Mouse (Mus musculus) liver, adult 2 months (tissue): ENCODE measurements around the gene Cldn13. TPM values are rescaled to one million over a fixed set of nuclear protein-coding genes. Genes with fewer than 3 reads are reported as not detected.
A peak's percentile ranks its signal among the peaks of the same experiment; 100 is the strongest.

Experiments used
- DNase-seq: peaks from one replicate; pipeline ENCODE4 v3.0.0-alpha.2; 2011; ENCODE audit warnings: low read depth, low spot score; ENCODE audit errors: extremely low read depth
- H3K27ac ChIP-seq: fragments of 200-500 bp; replicated peaks from 2 replicates; pipeline ENCODE4 v1.5.1; 2012; ENCODE audit warnings: low read depth, mild to moderate bottlenecking, control low read depth, inconsistent platforms, low read length; ENCODE audit not compliant: insufficient read depth
- H3K27me3 ChIP-seq: fragments of 200-500 bp; 2 replicates; pipeline ENCODE4 v1.6.1; 2012; ENCODE audit warnings: mild to moderate bottlenecking, moderate library complexity, low read length, inconsistent platforms; ENCODE audit not compliant: control insufficient read depth, insufficient read depth
- H3K36me3 ChIP-seq: fragments of 200-500 bp; 2 replicates; pipeline ENCODE4 v1.6.1; 2012; ENCODE audit warnings: low read length, inconsistent platforms; ENCODE audit not compliant: control insufficient read depth, insufficient read depth
- H3K4me1 ChIP-seq: fragments of 200-500 bp; 2 replicates; pipeline ENCODE4 v1.6.1; 2011; ENCODE audit warnings: low read length; ENCODE audit not compliant: control insufficient read depth, insufficient read depth
- H3K4me3 ChIP-seq: fragments of 200-500 bp; 2 replicates; pipeline ENCODE4 v1.5.1; 2011; ENCODE audit warnings: low read depth, mild to moderate bottlenecking, control low read depth, low read length, moderate library complexity; ENCODE audit not compliant: insufficient read depth
- H3K79me2 ChIP-seq: fragments of 200-500 bp; 2 replicates; pipeline ENCODE4 v1.6.1; 2012; ENCODE audit warnings: inconsistent platforms, mild to moderate bottlenecking, low read length, moderate library complexity; ENCODE audit not compliant: control insufficient read depth, insufficient read depth
- H3K9ac ChIP-seq: fragments of 200-500 bp; 2 replicates; pipeline ENCODE4 v1.6.1; 2012; ENCODE audit warnings: low read depth, mild to moderate bottlenecking, control low read depth, inconsistent platforms, low read length
- CTCF ChIP-seq: fragments of 200-500 bp; IDR thresholded peaks from 2 replicates; pipeline ENCODE4 v1.5.1; 2011; ENCODE audit warnings: low read depth, low read length, control low read depth
- POLR2A ChIP-seq: fragments of 200-500 bp; IDR thresholded peaks from 2 replicates; pipeline ENCODE4 v1.6.1; 2011; ENCODE audit warnings: low read length, control low read depth; ENCODE audit not compliant: insufficient read depth; ENCODE audit errors: extremely low read depth
- WGBS: fragments of 180-500 bp; shearing (Covaris S2); methylation state at CpG from one replicate; pipeline ENCODE4 v1.1.7; 2018; 5-methylcytosine and 5-hydroxymethylcytosine counted together
- polyA plus RNA-seq: library from polyadenylated mRNA; depleted of rRNA; stranded (reverse); fragments of >200 nt; gene quantifications from 2 replicates; pipeline ENCODE4 v1.2.3, GENCODE M21; 2012
- total RNA-seq: library from RNA; depleted of rRNA; stranded (reverse); fragments of >200 nt; gene quantifications from 2 replicates; pipeline ENCODE4 v1.2.3, GENCODE M21; 2014

Gene Cldn13
- total and polyA plus RNA-seq, 2 experiments = not detected

GRCm38 (mm10) chr5:134896965-134897364 is 18.4 kb downstream of the Cldn13 start:
- 91% methylated on average over 8 of the region's 8 CpGs for WGBS
- Histone ChIP-seq H3K9ac (no peak overlapping the region), H3K4me1 (no peaks in the 10 kb centered on the region), H3K79me2 (no peaks in the 10 kb centered on the region), H3K27me3 (no peaks in the 10 kb centered on the region), H3K4me3 (no peak overlapping the region), H3K27ac (no peak overlapping the region), H3K36me3 (no peaks in the 10 kb centered on the region)
- no peak for DNase-seq
- no peak for TF ChIP-seq CTCF
- TF ChIP-seq POLR2A = no peak

- TF ChIP-seq CTCF (no peak), POLR2A (no peak)
- Histone ChIP-seq H3K79me2 (no peaks in the 10 kb centered on the region), H3K9ac (no peak overlapping the region), H3K27me3 (no peaks in the 10 kb centered on the region), H3K36me3 (no peaks in the 10 kb centered on the region), H3K4me1 (no peaks in the 10 kb centered on the region), H3K27ac (no peak overlapping the region), H3K4me3 (no peak overlapping the region)
- WGBS = 96% methylated on average over 8 of the region's 8 CpGs
- no peak for DNase-seq
These were observed 20.0 kb downstream of the Cldn13 start for GRCm38 (mm10) chr5:134895291-134895690.

- Histone ChIP-seq H3K36me3 (no peaks in the 10 kb centered on the region), H3K4me1 (no peaks in the 10 kb centered on the region), H3K9ac (no peak overlapping the region), H3K27ac (no peak overlapping the region), H3K27me3 (no peaks in the 10 kb centered on the region), H3K4me3 (no peak overlapping the region), H3K79me2 (no peaks in the 10 kb centered on the region)
- TF ChIP-seq CTCF (peak; percentile 26; the same call in 1 of the 2 replicates), POLR2A (no peak)
- DNase-seq = no peak
- WGBS = 82% methylated on average over 5 of the region's 5 CpGs
These were observed 22.6 kb downstream of the Cldn13 start for GRCm38 (mm10) chr5:134892717-134893116.

- Histone ChIP-seq H3K79me2 (no peaks in the 10 kb centered on the region), H3K4me3 (no peak overlapping the region), H3K9ac (no peak overlapping the region), H3K36me3 (no peaks in the 10 kb centered on the region), H3K27ac (no peak overlapping the region), H3K27me3 (no peaks in the 10 kb centered on the region), H3K4me1 (no peaks in the 10 kb centered on the region)
- no peak for TF ChIP-seq CTCF
- TF ChIP-seq POLR2A = no peak
- no peak for DNase-seq
- WGBS = 82% methylated on average over 8 of the region's 8 CpGs
These were observed 23.8 kb downstream of the Cldn13 start for GRCm38 (mm10) chr5:134891552-134891951.

GRCm38 (mm10) chr5:134890601-134891054 is 24.7 kb downstream of the Cldn13 start:
- WGBS = 87% methylated on average over 6 of the region's 6 CpGs
- DNase-seq = no peak
- H3K79me2 ChIP-seq = no peaks in the 10 kb centered on the region
- H3K36me3 ChIP-seq = no peaks in the 10 kb centered on the region
- H3K27me3 ChIP-seq = no peaks in the 10 kb centered on the region
- TF ChIP-seq CTCF (no peak), POLR2A (no peak)
- H3K9ac ChIP-seq = no peak overlapping the region
- H3K27ac ChIP-seq = no peak overlapping the region
- no peak overlapping the region for H3K4me3 ChIP-seq
- no peaks in the 10 kb centered on the region for H3K4me1 ChIP-seq

- Histone ChIP-seq H3K4me1 (no peaks in the 10 kb centered on the region), H3K4me3 (no peak overlapping the region), H3K27me3 (no peaks in the 10 kb centered on the region), H3K36me3 (no peaks in the 10 kb centered on the region), H3K79me2 (no peaks in the 10 kb centered on the region), H3K27ac (peak overlapping the region; percentile 13; the same call in 1 of the 2 replicates), H3K9ac (no peak overlapping the region)
- TF ChIP-seq CTCF (no peak), POLR2A (no peak)
- 84% methylated on average over 7 of the region's 7 CpGs for WGBS
- no peak for DNase-seq
These were observed 26.8 kb downstream of the Cldn13 start for GRCm38 (mm10) chr5:134888505-134888904.
